Mouse (Mus musculus) cortical plate, adult 2 months (tissue): ENCODE data around the gene Zfp65.

ENCODE experiments used
- CTCF ChIP-seq: fragments of 200-500 bp; IDR thresholded peaks from 2 replicates; pipeline ENCODE4 v1.5.1; 2011; ENCODE audit warnings: mild to moderate bottlenecking, control low read depth, low read length; ENCODE audit not compliant: insufficient read depth; ENCODE audit errors: extremely low read depth
- POLR2A ChIP-seq: fragments of 200-500 bp; IDR thresholded peaks from 2 replicates; pipeline ENCODE4 v1.6.1; 2011; ENCODE audit warnings: mild to moderate bottlenecking, low read length, control low read depth; ENCODE audit not compliant: insufficient read depth; ENCODE audit errors: extremely low read depth

GRCm38 (mm10) chr13:67686971-67687370 lies 42.0 kb downstream of the Zfp65 start, which contains the start of gene Zfp738:
- TF ChIP-seq CTCF: no peak
- TF ChIP-seq POLR2A: no peak
